11 mouse cellular contexts compared by ENCODE assay signal in genomic region chr12:5793051-5793450, GRCm38 (mm10).
A peak's percentile ranks its signal among the peaks of the same experiment; 100 is the strongest.
DNase-seq lines count a peak whose midpoint lies in the region; ATAC-seq and TF ChIP-seq lines count a peak whose summit lies in the region.
"Had no signal": no experiment of that assay in that cellular context is flagged by ENCODE, and none has a peak within 500 bp of the region (broad histone marks: within the 10 kb centered on the region; RNA-seq: fewer than 3 reads in every experiment).

No protein-coding gene starts in this region.

- H3K27ac ChIP-seq in heart, embryonic 12.5 days (ENCODE audit: poor library complexity, severe bottlenecking): no peak overlapping the region
- no peak overlapping the region for H3K27ac ChIP-seq in neural tube, embryonic 15.5 days (replicated peaks)
- H3K27ac ChIP-seq: macrophage; neural tube, embryonic 13.5 days had no signal

- DNase-seq in heart, adult 11 months: peak; percentile 96
- DNase-seq in lung, adult 18-20 months: peak; percentile 30 to 39
- DNase-seq in lung, adult 2 months: no peak
- DNase-seq in adrenal gland, postnatal 10 days: peak; percentile 76
- peak; percentile 35 to 51 for DNase-seq in heart, postnatal 36 days
- DNase-seq in spleen, adult 12 weeks (ENCODE audit: low spot score): no peak
- DNase-seq: cerebellum, adult 11 months had no signal

- no peak overlapping the region for H3K4me3 ChIP-seq in heart, embryonic 12.5 days
- H3K4me3 ChIP-seq in lung, adult 2 months (replicated peaks; ENCODE audit: extremely low read depth, low read depth, low read length): no peak overlapping the region
- no peak overlapping the region for H3K4me3 ChIP-seq in neural tube, embryonic 15.5 days (replicated peaks)
- H3K4me3 ChIP-seq: neural tube, embryonic 13.5 days had no signal

- no peaks in the 10 kb centered on the region for H3K27me3 ChIP-seq in heart, embryonic 12.5 days (replicated peaks)
- no peaks in the 10 kb centered on the region for H3K27me3 ChIP-seq in neural tube, embryonic 15.5 days (replicated peaks)
- H3K27me3 ChIP-seq: neural tube, embryonic 13.5 days had no signal

- ATAC-seq in heart, embryonic 12.5 days (ENCODE audit: insufficient number of reproducible peaks, low FRiP score): no peak
- ATAC-seq in neural tube, embryonic 15.5 days (ENCODE audit: low FRiP score): no peak

- H3K9ac ChIP-seq in heart, embryonic 12.5 days: no peak overlapping the region
- no peak overlapping the region for H3K9ac ChIP-seq in neural tube, embryonic 15.5 days (replicated peaks)
- H3K9ac ChIP-seq: neural tube, embryonic 13.5 days had no signal

- TF ChIP-seq POLR2A in lung, adult 2 months (IDR thresholded peaks at IDR 0.05; ENCODE audit: borderline replicate concordance, extremely low read depth, low read depth, low read length): no peak

- intact Hi-C loops in heart, postnatal 36 days (cut with DNase I): no loop called here

- 55% methylated on average over 7 of the region's 7 CpGs for WGBS in heart, embryonic 12.5 days
- 61% methylated on average over 7 of the region's 7 CpGs for WGBS in lung, adult 2 months
- WGBS in neural tube, embryonic 15.5 days: 70% methylated on average over 7 of the region's 7 CpGs

- H3K36me3 ChIP-seq in heart, embryonic 12.5 days: no peaks in the 10 kb centered on the region
- H3K36me3 ChIP-seq in neural tube, embryonic 15.5 days: no peaks in the 10 kb centered on the region
- H3K36me3 ChIP-seq: neural tube, embryonic 13.5 days had no signal

- no peak overlapping the region for H3K4me2 ChIP-seq in heart, embryonic 12.5 days
- H3K4me2 ChIP-seq in neural tube, embryonic 15.5 days: no peak overlapping the region
- H3K4me2 ChIP-seq: neural tube, embryonic 13.5 days had no signal

- no peak for TF ChIP-seq CTCF in lung, adult 2 months (IDR thresholded peaks at IDR 0.05; ENCODE audit: insufficient read depth, low read length)

- H3K9me3 ChIP-seq in heart, embryonic 12.5 days (replicated peaks): no peaks in the 10 kb centered on the region
- no peaks in the 10 kb centered on the region for H3K9me3 ChIP-seq in neural tube, embryonic 15.5 days (replicated peaks)
- H3K9me3 ChIP-seq: neural tube, embryonic 13.5 days had no signal

- no peaks in the 10 kb centered on the region for H3K4me1 ChIP-seq in heart, embryonic 12.5 days (replicated peaks)
- H3K4me1 ChIP-seq in lung, adult 2 months (ENCODE audit: control insufficient read depth, insufficient read depth, low read length): no peaks in the 10 kb centered on the region
- H3K4me1 ChIP-seq in neural tube, embryonic 15.5 days: no peaks in the 10 kb centered on the region
- H3K4me1 ChIP-seq: neural tube, embryonic 13.5 days had no signal

Comparison
In these comparisons a context has a peak if more than half of its experiments do, and no peak if none do; other contexts are left out.
1. DNase-seq: peak in heart, adult 11 months (single experiment), lung, adult 18-20 months (2 of 2), adrenal gland, postnatal 10 days (single experiment) and heart, postnatal 36 days (2 of 2); none in lung, adult 2 months (single experiment) and spleen, adult 12 weeks (single experiment).